Mouse (Mus musculus) stomach, embryonic 14.5 days (tissue): Measurements from ENCODE around the gene Mrrf. TPM values are rescaled to one million over a fixed set of nuclear protein-coding genes. Genes with fewer than 3 reads are reported as not detected.
A peak's percentile ranks its signal among the peaks of the same experiment; 100 is the strongest.

Experiments
- ATAC-seq: fragments of 200-750 bp; cut with Nextera tagmentation; 2 replicates; pipeline ENCODE4 v1.8.0; 2017; ENCODE audit warnings: low read depth, moderate TSS enrichment; ENCODE audit not compliant: insufficient number of reproducible peaks, insufficient read depth, low FRiP score
- H3K27ac ChIP-seq: fragments of 300-500 bp; sonication (generic); 2 replicates; pipeline ENCODE4 v1.5.1; 2014; ENCODE audit warnings: mild to moderate bottlenecking, low read length, moderate library complexity, mixed read lengths
- H3K27me3 ChIP-seq: fragments of 300-500 bp; sonication (generic); 2 replicates; pipeline ENCODE4 v1.6.1; 2014; ENCODE audit warnings: low read length, control low read depth, mixed read lengths; ENCODE audit not compliant: control insufficient read depth, insufficient read depth
- H3K36me3 ChIP-seq: fragments of 300-500 bp; sonication (generic); 2 replicates; pipeline ENCODE4 v1.6.1; 2014; ENCODE audit warnings: mild to moderate bottlenecking, control low read depth, low read length, moderate library complexity, mixed read lengths; ENCODE audit not compliant: control insufficient read depth, insufficient read depth
- H3K4me1 ChIP-seq: fragments of 300-500 bp; sonication (generic); 2 replicates; pipeline ENCODE4 v1.6.1; 2014; ENCODE audit warnings: low read length, control low read depth, mixed read lengths; ENCODE audit not compliant: control insufficient read depth, insufficient read depth
- H3K4me2 ChIP-seq: fragments of 300-500 bp; sonication (generic); replicated peaks from 2 replicates; pipeline ENCODE4 v1.6.1; 2014; ENCODE audit warnings: low read depth, low read length, control low read depth
- H3K4me3 ChIP-seq: fragments of 300-500 bp; sonication (generic); 2 replicates; pipeline ENCODE4 v1.5.1; 2014; ENCODE audit warnings: low read depth, low read length, control low read depth
- H3K9ac ChIP-seq: fragments of 300-500 bp; sonication (generic); replicated peaks from 2 replicates; pipeline ENCODE4 v1.6.1; 2014; ENCODE audit warnings: low read depth, mild to moderate bottlenecking, control low read depth, low read length, moderate library complexity, mixed read lengths
- H3K9me3 ChIP-seq: fragments of 300-500 bp; sonication (generic); 2 replicates; pipeline ENCODE4 v1.6.1; 2016; ENCODE audit warnings: low read depth, low read length, control low read depth; ENCODE audit not compliant: control insufficient read depth
- WGBS: fragments of 180-500 bp; shearing (Covaris S2); extraction: QIAGEN DNeasy Blood & Tissue Kit; methylation state at CpG from one replicate; pipeline ENCODE4 v1.1.7; 2014; 5-methylcytosine and 5-hydroxymethylcytosine counted together
- polyA plus RNA-seq: library from polyadenylated mRNA; unstranded; fragments of >200 nt; fragmentation: Nextera tagmentation; extraction: Ambion mirVana; gene quantifications from 2 replicates; pipeline ENCODE4 v1.2.1, GENCODE M21; 2014

The Mrrf gene
- polyA plus RNA-seq, 1 experiment from 2014 or later, result 33.8 TPM

DNA sequence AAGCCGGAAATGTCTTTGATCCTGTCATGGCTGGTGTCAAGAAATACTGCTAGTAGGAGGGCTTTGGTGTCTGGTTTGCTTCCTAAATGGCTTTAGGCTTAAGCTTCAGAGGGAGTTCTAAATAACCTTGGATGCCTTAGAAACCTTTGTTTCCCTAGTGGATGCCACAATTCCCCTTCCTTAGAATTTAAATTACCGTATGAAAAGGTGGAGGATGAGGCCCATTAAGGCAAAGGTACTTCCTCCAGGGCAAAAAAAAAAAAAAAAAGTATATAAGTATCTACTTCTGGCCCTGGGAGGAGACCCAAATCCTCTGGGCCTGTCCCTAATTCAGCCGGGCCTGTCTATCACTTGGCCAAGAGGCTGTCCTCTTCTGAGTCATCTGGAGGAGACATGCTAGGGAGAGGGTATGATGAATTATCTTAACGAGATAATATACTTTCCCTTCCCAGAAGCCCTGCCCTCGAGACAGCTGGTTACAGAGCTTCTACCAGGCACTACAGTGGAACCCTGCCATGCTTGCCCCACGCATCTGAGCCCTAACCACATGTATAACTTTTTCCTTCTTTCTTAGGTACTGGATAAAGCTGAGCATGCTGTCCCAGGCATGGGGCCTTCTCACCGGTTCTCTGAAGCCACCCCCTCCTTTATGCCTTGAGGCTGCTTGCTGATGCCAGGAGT is 86.1 kb downstream of the Mrrf start:
- no peak overlapping the region for H3K9ac ChIP-seq

DNA sequence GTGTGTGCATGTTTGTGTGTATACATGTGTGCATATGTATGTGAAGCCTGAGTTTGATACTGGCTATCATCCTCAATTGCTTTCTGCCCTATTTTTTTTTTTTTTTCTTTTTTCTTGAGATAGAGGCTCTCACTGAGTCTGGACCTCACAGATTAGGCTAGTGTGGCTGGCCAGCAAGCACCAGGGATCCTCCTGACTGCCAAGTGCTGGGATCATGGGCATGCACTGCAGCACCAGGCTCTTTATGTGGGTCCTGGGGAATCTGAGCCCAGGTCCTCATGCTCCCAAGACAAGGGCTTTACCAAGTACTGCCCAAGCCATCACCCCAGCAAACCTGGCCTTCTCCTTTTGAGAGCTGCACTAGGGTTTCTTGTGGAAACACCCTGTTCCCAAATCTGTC is 87.2 kb downstream of the Mrrf start:
- H3K27me3 ChIP-seq, result no peaks in the 10 kb centered on the region
- H3K4me1 ChIP-seq, result no peaks in the 10 kb centered on the region
- no peaks in the 10 kb centered on the region for H3K36me3 ChIP-seq
- no peak for ATAC-seq
- no peak overlapping the region for H3K9ac ChIP-seq
- H3K9me3 ChIP-seq, result no peaks in the 10 kb centered on the region
- no peak overlapping the region for H3K4me2 ChIP-seq
- no peak overlapping the region for H3K4me3 ChIP-seq
- no peak overlapping the region for H3K27ac ChIP-seq

More for the DNA sequence above, 86.1 kb downstream of the Mrrf start:
- Histone ChIP-seq H3K4me2 (no peak overlapping the region), H3K36me3 (no peaks in the 10 kb centered on the region), H3K27me3 (no peaks in the 10 kb centered on the region), H3K4me1 (peaks cover 7% of the 10 kb centered on the region; the same call in 1 of the 2 replicates), H3K4me3 (no peak overlapping the region), H3K9me3 (no peaks in the 10 kb centered on the region), H3K27ac (no peak overlapping the region)
- WGBS, result 53% methylated on average over 7 of the region's 7 CpGs
- no peak for ATAC-seq

DNA sequence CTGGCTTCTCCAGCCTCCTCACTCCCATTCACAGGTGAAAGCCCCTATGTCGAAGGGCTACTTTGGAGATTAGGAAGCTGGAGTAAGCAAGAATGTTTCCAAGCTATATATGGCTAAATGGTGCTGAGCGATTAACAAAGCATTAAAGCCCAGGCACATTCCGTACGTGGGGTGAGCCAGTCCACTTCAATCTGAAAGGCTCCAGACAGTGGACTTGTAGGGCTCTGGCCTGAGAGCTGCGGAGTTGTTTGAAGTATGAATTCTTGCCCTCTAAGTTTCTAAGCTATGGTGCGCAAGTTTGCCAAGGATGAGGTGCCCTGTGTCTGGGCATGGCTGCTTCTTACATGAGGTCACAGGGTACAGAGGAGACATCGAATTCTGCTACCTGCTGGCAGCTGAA is 88.0 kb downstream of the Mrrf start:
- Histone ChIP-seq H3K4me2 (no peak overlapping the region), H3K9me3 (no peaks in the 10 kb centered on the region), H3K4me1 (no peaks in the 10 kb centered on the region), H3K27me3 (no peaks in the 10 kb centered on the region), H3K4me3 (no peak overlapping the region), H3K9ac (no peak overlapping the region), H3K36me3 (no peaks in the 10 kb centered on the region), H3K27ac (no peak overlapping the region)
- 71% methylated on average over 7 of the region's 7 CpGs for WGBS
- no peak for ATAC-seq

DNA sequence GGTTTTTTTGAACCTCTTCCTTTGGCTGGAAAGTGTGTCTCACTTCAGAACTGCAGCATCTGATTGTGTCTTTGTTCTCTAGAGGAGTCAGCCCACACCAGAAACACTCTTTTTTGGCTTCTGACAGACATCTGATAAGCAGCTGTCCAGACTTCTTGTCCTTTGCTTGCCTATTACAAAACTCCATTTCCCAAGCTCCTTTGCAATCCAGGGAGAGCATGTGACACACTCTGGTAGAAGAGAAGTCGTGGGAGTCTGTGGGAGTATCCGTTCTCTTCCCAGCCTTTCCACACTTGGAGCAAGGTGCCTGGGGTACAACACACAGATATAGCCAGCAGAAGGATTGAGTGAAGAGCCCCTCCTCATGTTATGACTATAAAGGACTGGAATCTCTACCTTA is 88.4 kb downstream of the Mrrf start:
- Histone ChIP-seq H3K9me3 (no peaks in the 10 kb centered on the region), H3K4me1 (no peaks in the 10 kb centered on the region), H3K4me2 (no peak overlapping the region), H3K4me3 (no peak overlapping the region), H3K27me3 (no peaks in the 10 kb centered on the region), H3K36me3 (no peaks in the 10 kb centered on the region), H3K9ac (no peak overlapping the region), H3K27ac (no peak overlapping the region)
- ATAC-seq, result no peak
- 34% methylated on average over 2 of the region's 2 CpGs for WGBS

DNA sequence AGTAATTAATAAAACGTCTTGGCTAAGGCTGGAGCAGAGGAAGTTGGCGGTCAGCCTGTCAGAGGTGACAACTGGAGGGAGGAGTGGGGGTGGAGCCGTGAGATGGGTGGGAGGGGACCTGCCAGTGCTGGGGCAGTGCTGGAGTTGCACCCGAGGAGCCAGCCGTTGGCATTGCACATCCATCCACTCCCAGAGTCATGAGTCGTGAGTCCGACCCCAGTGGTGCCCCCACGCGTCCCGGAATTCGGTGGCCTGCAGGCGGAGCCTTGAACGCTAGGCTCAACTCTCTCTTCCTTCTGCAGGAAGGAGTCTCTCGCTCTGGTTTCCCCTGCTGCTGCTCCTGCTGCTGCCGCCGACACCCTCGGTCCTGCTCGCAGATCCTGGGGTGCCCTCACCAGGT is 94.2 kb downstream of the Mrrf start, which contains the start of gene Ptgs1:
Ptgs1 (plus strand) TSS at position 61 of the 400 bp plus-strand sequence.
- Histone ChIP-seq H3K27ac (no peak within 1 kb of the TSS), H3K9me3 (no peaks in the 10 kb centered on the region), H3K4me1 (peaks cover 13% of the 10 kb centered on the region), H3K4me3 (peak within 1 kb of the TSS; percentile 36), H3K27me3 (no peaks in the 10 kb centered on the region), H3K9ac (peak within 1 kb of the TSS; percentile 22; the same call in 1 of the 2 replicates), H3K4me2 (peak within 1 kb of the TSS; percentile 71), H3K36me3 (no peaks in the 10 kb centered on the region)
- 0 out of 2 replicates have a peak, but pooled peaks have one; percentile 25 for ATAC-seq
- WGBS, result under 1% methylated on average over 18 of the region's 18 CpGs

DNA sequence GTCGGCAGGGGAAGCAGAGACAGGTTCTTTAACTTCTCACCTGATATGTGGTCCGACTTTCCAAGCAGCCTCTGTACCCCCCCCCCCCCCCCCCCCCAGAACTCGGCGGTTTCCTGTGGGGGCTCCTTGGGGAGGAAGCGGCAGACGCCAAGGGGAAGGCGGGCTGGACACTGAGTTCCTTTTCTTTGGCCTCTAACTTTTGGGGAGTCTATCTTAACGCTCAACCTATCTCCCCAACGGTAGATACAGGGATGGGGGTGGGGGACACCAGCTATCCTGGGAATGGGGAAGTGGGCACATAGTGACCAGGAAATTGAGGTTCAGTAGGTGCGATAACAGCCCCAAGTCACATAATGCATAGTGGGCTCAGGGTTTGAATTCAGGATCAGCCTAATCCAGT is 94.8 kb downstream of the Mrrf start:
- no peak for ATAC-seq
- no peak overlapping the region for H3K27ac ChIP-seq
- 17% methylated on average over 9 of the region's 10 CpGs for WGBS

DNA sequence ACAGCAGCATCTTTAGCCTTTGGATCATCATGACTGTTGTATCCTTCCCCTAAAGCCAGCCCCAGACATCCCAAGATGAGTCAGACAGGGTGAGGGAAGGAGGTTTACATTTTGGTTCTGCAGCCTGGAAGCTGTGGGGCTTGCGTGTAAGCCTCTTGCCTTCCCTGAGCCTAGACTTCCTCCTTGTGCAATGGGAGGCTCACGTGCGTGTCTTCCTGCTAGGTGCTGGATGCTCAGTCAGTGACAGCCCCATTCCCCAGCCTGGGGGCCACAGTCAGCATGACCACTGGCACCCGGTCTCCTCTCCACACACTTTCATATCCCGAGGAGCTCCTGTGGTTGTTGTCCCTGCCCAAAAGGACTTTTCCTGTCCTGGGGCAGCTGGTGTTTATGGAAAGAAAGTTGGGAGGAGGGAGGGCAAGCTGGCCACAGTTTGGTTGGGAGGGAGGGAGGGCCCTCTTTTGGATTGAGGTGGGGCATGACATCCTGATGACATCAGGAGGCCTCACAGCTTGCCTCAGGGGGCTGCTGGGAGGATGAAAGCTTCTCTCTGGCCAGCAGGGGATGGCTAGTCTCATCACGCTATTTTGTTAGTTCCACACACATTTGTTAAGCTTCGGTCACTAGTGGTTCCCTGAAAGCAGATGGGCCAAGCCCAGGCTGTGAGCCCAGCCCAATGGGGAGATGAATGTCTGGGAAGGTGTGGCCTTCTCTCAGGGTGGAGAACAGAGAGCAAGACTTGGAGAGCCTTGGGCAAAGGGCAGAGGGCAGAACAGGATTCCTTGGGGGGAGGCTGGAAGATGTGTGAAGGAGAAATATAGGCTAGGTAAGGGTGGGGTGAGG is 98.6 kb downstream of the Mrrf start:
- Histone ChIP-seq H3K27ac (peak overlapping the region; percentile 52; the same call in 1 of the 2 replicates), H3K9ac (no peak overlapping the region), H3K4me2 (no peak overlapping the region), H3K4me3 (no peak overlapping the region), H3K4me1 (peaks cover 20% of the 10 kb centered on the region), H3K9me3 (no peaks in the 10 kb centered on the region; the same call in 1 of the 2 replicates), H3K27me3 (no peaks in the 10 kb centered on the region), H3K36me3 (no peaks in the 10 kb centered on the region; the same call in 1 of the 2 replicates)
- no peak for ATAC-seq
- 40% methylated on average over 7 of the region's 7 CpGs for WGBS

More for the DNA sequence above, 94.8 kb downstream of the Mrrf start:
- H3K9ac ChIP-seq, result peak overlapping the region; percentile 22; the same call in 1 of the 2 replicates
- H3K4me1 ChIP-seq, result peaks cover 16% of the 10 kb centered on the region
- peak overlapping the region; percentile 36 for H3K4me3 ChIP-seq
- no peaks in the 10 kb centered on the region for H3K27me3 ChIP-seq
- no peaks in the 10 kb centered on the region for H3K36me3 ChIP-seq
- peak overlapping the region; percentile 71 for H3K4me2 ChIP-seq
- no peaks in the 10 kb centered on the region for H3K9me3 ChIP-seq

DNA sequence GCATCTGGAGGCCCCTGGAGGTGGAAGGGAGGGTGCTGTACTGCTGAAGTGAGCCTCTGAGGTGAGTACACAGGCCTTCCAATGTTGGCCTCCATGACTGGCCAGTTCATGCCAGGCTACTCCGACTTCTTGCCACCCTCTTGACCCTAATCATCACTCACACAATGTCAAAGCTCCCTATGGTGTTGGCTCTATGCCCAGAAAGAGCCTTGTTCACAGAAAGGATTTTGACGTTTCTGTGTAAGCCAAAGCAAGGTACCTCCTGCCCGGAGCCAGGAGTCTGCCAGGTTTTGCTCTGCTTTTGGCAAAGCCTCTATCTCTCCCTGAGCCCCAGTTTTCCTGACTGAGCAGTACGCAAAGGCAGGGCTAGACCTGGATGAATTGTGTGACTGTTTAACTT is 99.7 kb downstream of the Mrrf start:
- no peaks in the 10 kb centered on the region; the same call in 1 of the 2 replicates for H3K9me3 ChIP-seq
- H3K36me3 ChIP-seq, result no peaks in the 10 kb centered on the region; the same call in 1 of the 2 replicates
- H3K9ac ChIP-seq, result no peak overlapping the region
- peaks cover 20% of the 10 kb centered on the region for H3K4me1 ChIP-seq
- H3K4me3 ChIP-seq, result no peak overlapping the region
- H3K27ac ChIP-seq, result no peak overlapping the region; the same call in 1 of the 2 replicates
- no peaks in the 10 kb centered on the region for H3K27me3 ChIP-seq
- no peak for ATAC-seq
- H3K4me2 ChIP-seq, result no peak overlapping the region
- WGBS, result 21% methylated on average over 4 of the region's 4 CpGs
